Mouse (Mus musculus): ENCODE measurements at regions not wholly inside any gene's neighbourhood (a gene's known extent, or its start where the extent isn't known, plus 50 kb on each side); places are given as distances from the start of the nearest gene placed in this dataset.

DNA sequence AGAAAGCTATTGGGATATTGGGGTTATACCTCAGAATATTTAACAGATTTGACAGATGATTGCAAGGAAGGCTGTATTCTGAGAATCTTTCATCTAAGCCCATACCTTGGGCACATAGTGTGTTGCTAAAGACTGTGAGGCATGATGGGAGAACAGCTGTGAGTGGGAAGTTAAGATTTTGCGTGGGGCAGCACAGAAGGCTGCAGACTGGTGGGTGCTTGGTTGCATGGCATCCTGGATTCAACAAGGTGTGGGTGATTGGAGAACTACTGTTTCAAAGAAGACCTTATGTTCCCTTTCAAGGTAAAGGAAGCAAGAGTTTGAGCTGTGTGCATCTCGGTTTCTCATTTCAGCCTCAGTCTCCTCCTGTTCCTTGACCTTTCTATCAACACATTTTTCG, 584.8 kb downstream of the Sh2d4b start:
- DNase-seq (ENCODE audit: extremely low spot score in 1 of 2, low spot score in 2 of 2), result peak; percentile 22 to 36
- intact Hi-C loops (cut with DNase I), result no loop called here

DNA sequence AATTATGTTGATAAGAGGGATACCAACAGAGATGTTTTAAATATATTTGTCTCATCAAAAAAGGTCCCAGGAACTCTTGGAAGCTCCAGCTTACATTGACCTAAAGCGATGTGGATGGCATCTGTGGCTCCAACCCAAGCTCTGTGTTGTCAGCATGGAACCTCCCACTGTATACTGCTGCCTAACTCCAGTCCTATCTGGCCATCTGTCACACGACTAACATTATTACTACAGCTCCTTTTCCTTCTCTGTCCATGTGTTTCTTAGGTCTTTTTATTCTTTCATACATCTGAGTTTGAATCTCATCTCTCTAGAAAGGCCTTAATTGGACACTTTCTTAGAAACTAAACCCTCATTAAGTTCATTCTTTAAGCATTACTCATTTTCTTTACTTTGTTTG, 613.9 kb downstream of the Sh2d4b start:
- DNase-seq (ENCODE audit: extremely low spot score in 1 of 2, low spot score in 2 of 2), result no peak
- intact Hi-C loops (cut with DNase I), result no loop called here

GRCm38 (mm10) chr14:40275331-40275730, 617.7 kb downstream of the Sh2d4b start:
- intact Hi-C loops (cut with DNase I), result no loop called here
- DNase-seq (ENCODE audit: extremely low spot score in 1 of 2, low spot score in 2 of 2), result peak in 1 of 2 experiments; percentile 31

DNA sequence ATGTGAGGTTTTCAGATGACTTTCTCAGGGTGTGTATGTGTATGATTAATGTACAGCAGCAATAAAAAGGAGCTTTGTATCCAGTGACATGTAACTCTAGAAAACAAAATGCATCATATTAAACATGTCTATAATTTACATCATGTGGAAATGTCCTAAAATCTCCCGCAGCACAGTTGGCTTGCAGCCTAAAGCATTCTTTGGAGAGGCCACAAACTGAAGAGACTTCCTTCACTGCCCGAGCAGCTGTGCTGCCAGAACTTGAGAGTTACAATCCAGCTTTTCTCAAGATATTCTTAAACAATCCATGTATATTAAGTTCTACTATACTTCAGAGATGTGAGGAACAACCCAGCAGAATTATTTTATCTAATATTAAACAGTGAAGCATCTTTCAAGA, 631.4 kb downstream of the Sh2d4b start:
- DNase-seq (ENCODE audit: extremely low spot score in 1 of 2, low spot score in 2 of 2), result no peak
- intact Hi-C loops (cut with DNase I), result no loop called here

GRCm38 (mm10) chr14:40232084-40232483, 661.0 kb downstream of the Sh2d4b start:
- DNase-seq (ENCODE audit: extremely low spot score in 1 of 2, low spot score in 2 of 2), result no peak
- intact Hi-C loops (cut with DNase I), result no loop called here

- intact Hi-C loops (cut with DNase I), result no loop called here
- no peak for DNase-seq (ENCODE audit: extremely low spot score in 1 of 2, low spot score in 2 of 2)
Observed at GRCm38 (mm10) chr14:40224331-40224730, 668.7 kb downstream of the Sh2d4b start.

Data from left cerebral cortex, postnatal 10 days (tissue).